Mouse (Mus musculus) forebrain, embryonic 11.5 days (tissue): ENCODE data around the gene Ugt1a10. TPM values are rescaled to one million over a fixed set of nuclear protein-coding genes. Genes with fewer than 3 reads are reported as not detected.
A peak's percentile ranks its signal among the peaks of the same experiment; 100 is the strongest.
"Not testable (repeated sequence)": the region's sequence is repeated elsewhere in the genome, so short reads cannot be mapped to it uniquely, and the experiment has no call there.

ENCODE experiments used
- ATAC-seq: fragments of 200-750 bp; cut with Nextera tagmentation; replicated peaks from 2 replicates; pipeline ENCODE4 v1.8.0; 2017; ENCODE audit warnings: moderate TSS enrichment; ENCODE audit not compliant: low FRiP score
- DNase-seq: peaks from one replicate; pipeline ENCODE4 v3.0.0-alpha.2; 2017; ENCODE audit warnings: low spot score
- H3K27ac ChIP-seq: fragments of 300-500 bp; sonication (generic); 2 replicates; pipeline ENCODE4 v1.5.1; 2014; ENCODE audit warnings: low read depth, low read length
- H3K27me3 ChIP-seq: fragments of 300-500 bp; sonication (generic); 2 replicates; pipeline ENCODE4 v1.6.1; 2014; ENCODE audit warnings: mild to moderate bottlenecking, low read length, mixed read lengths; ENCODE audit not compliant: control insufficient read depth, insufficient read depth
- H3K36me3 ChIP-seq: fragments of 300-500 bp; sonication (generic); 2 replicates; pipeline ENCODE4 v1.6.1; 2014; ENCODE audit warnings: mild to moderate bottlenecking, low read length, moderate library complexity, mixed read lengths; ENCODE audit not compliant: control insufficient read depth, insufficient read depth
- H3K4me1 ChIP-seq: fragments of 300-500 bp; sonication (generic); replicated peaks from 2 replicates; pipeline ENCODE4 v1.6.1; 2014; ENCODE audit warnings: low read length, mixed read lengths; ENCODE audit not compliant: control insufficient read depth, insufficient read depth
- H3K4me2 ChIP-seq: fragments of 300-500 bp; sonication (generic); 2 replicates; pipeline ENCODE4 v1.6.1; 2014; ENCODE audit warnings: low read depth, mild to moderate bottlenecking, low read length, moderate library complexity, mixed read lengths; ENCODE audit not compliant: severe bottlenecking
- H3K4me3 ChIP-seq: fragments of 300-500 bp; sonication (generic); 2 replicates; pipeline ENCODE4 v1.5.1; 2014; ENCODE audit warnings: low read depth, low read length
- H3K9ac ChIP-seq: fragments of 300-500 bp; sonication (generic); 2 replicates; pipeline ENCODE4 v1.6.1; 2014; ENCODE audit warnings: low read length
- H3K9me3 ChIP-seq: fragments of 300-500 bp; sonication (generic); 2 replicates; pipeline ENCODE4 v1.6.1; 2016; ENCODE audit warnings: low read length, mixed read lengths; ENCODE audit not compliant: control insufficient read depth
- WGBS: fragments of 180-500 bp; shearing (Covaris S2); extraction: QIAGEN DNeasy Blood & Tissue Kit; methylation state at CpG from one replicate; pipeline ENCODE4 v1.1.7; 2014; 5-methylcytosine and 5-hydroxymethylcytosine counted together
- polyA plus RNA-seq: library from polyadenylated mRNA; unstranded; fragments of >200 nt; fragmentation: Nextera tagmentation; extraction: Ambion mirVana; gene quantifications from 2 replicates; pipeline ENCODE4 v1.2.1, GENCODE M21; 2014

Gene Ugt1a10
- polyA plus RNA-seq, 1 experiment from 2014 or later = not detected

DNA sequence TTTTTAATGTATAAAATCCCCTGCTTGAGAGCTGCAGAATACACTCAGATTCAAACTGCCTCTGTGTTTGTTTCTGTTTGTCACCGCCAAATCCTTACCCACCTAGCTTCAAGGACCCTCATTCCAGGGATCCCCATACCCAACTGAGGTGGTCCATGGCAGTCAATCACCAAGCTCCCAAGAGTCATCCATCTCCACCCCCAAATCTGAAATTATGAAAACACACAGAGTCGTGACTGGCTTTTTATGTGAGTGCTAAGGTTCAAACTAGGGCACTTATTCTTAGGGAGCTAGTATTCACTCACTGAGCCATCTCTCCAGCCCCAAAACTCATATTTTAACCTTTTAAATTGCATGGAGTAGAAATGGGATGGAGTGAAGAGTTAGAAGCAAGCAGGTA is 170.1 kb downstream of the Ugt1a10 start:
- H3K4me2 ChIP-seq, DNase-seq, H3K4me1 ChIP-seq, ATAC-seq, H3K36me3 ChIP-seq, H3K27me3 ChIP-seq, H3K9ac ChIP-seq, H3K4me3 ChIP-seq, H3K27ac ChIP-seq: not testable (repeated sequence)
- peaks cover 53% of the 10 kb centered on the region for H3K9me3 ChIP-seq
- 39% methylated on average over 2 of the region's 2 CpGs for WGBS

DNA sequence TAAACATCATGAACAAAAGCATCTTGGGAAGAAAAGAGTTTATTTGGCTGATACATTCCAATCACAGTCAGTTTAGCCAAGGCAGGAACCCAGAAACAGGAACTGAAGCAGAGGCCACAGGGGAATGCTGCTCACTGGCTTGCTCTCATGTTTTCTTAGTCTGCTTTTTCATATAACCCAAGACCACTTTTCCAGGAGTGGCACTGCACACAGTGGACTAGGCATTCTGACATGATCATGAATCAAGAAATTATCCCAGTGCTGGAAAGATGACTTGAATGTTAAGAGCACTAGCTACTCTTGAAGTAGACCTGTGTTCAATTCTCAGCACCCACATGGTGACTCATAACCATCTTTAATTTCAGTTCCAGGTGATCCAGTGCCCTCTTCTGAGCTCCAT is 170.6 kb downstream of the Ugt1a10 start:
- no peak overlapping the region for H3K4me3 ChIP-seq
- H3K4me2 ChIP-seq = no peak overlapping the region
- H3K27me3 ChIP-seq = no peaks in the 10 kb centered on the region
- DNase-seq = no peak
- no peak for ATAC-seq
- no peak overlapping the region for H3K27ac ChIP-seq
- no peaks in the 10 kb centered on the region for H3K36me3 ChIP-seq
- H3K9ac ChIP-seq = no peak overlapping the region
- H3K4me1 ChIP-seq = no peaks in the 10 kb centered on the region
- H3K9me3 ChIP-seq = peaks cover 58% of the 10 kb centered on the region

DNA sequence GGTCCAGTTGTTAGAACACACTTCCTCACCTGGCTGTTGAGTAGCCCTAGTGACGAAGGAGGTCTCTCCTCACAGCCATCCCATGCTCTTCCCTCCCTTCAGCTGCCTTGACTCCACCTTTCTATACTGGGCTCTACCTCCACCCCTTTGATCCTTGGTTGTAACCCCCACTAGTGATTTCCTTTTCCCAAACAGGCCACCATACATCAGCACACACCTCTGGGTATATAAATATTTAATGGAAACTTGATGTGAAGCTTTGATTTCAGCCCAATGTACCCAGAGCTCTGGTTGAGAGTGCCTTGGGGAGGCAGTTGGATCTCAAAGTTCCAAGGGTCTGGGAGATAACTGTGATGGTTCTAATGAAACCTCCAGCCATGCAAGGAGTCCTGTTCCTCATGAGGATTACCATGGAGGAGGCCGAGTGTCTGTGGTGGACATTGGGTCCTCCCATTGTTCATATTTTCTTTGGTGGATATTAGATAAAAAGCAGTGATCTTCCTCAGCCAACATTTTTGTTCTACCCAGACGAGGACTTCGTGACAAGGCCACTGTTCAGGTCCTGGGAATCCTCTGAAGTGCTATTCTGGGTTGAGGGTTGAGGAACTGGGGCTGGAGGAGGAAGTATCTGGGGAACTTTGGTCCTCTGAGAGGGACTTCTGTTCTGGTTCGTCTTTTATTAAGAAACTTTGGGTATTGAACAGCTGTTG is 171.6 kb downstream of the Ugt1a10 start, which contains the start of gene Mroh2a:
Gene Mroh2a, plus strand, starts transcription at position 317 of the 710 bp plus-strand sequence.
- H3K4me3 ChIP-seq = no peak within 1 kb of the TSS
- no peaks in the 10 kb centered on the region for H3K36me3 ChIP-seq
- peaks cover 69% of the 10 kb centered on the region for H3K9me3 ChIP-seq
- ATAC-seq = no peak
- H3K4me2 ChIP-seq = no peak within 1 kb of the TSS
- no peak within 1 kb of the TSS for H3K9ac ChIP-seq
- peak; percentile 55 for DNase-seq
- no peaks in the 10 kb centered on the region for H3K27me3 ChIP-seq
- no peaks in the 10 kb centered on the region for H3K4me1 ChIP-seq
- WGBS = 59% methylated on average over 5 of the region's 5 CpGs
- no peak within 1 kb of the TSS for H3K27ac ChIP-seq

DNA sequence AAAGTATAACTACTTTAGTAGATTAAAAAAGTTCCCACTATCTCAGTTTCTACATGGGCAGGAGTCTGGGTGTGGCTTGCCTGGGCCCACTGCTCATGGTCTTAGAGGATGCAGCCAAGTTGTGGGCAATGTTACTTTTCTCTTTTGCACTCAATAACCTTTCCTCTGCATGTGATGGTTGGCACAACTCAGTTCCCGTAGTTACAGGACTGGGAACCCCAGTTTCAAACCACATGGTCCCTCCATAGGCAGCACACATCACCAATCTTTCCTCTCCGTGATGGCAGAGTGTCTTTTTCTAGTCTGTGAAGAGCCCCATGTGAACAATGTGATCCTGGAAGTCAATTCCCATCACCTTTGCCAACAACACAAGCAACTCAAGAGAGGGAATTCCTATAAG is 172.3 kb downstream of the Ugt1a10 start:
- H3K9me3 ChIP-seq = peaks cover 72% of the 10 kb centered on the region
- H3K4me1 ChIP-seq = no peaks in the 10 kb centered on the region
- H3K9ac ChIP-seq = no peak overlapping the region
- H3K4me3 ChIP-seq = no peak overlapping the region
- H3K4me2 ChIP-seq = no peak overlapping the region
- DNase-seq (peak; percentile 51), ATAC-seq (no peak)
- 64% methylated on average over 2 of the region's 2 CpGs for WGBS
- H3K36me3 ChIP-seq = no peaks in the 10 kb centered on the region
- no peak overlapping the region for H3K27ac ChIP-seq
- H3K27me3 ChIP-seq = no peaks in the 10 kb centered on the region

DNA sequence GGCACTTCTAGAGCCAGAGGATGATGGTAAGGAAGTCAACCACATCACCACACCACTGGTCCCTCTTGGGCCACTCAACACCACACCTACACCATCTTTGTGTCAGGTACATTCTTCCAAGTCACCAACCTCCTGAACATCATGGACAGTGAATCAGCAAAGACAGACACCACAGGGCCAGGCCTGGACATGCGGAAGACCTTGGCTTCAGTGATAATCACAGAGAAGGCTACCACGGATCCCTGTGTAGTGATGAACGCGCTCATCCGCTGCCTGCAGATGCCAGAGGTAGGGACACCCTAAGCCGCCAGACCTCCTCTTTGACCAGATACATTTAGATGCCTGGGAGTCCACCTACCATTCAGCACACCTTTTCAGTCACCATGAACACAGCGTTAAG is 172.9 kb downstream of the Ugt1a10 start:
- WGBS = 71% methylated on average over 7 of the region's 7 CpGs
- Histone ChIP-seq H3K27me3 (no peaks in the 10 kb centered on the region), H3K4me2 (no peak overlapping the region), H3K9me3 (peaks cover 78% of the 10 kb centered on the region), H3K4me1 (no peaks in the 10 kb centered on the region), H3K36me3 (no peaks in the 10 kb centered on the region), H3K27ac (no peak overlapping the region), H3K9ac (no peak overlapping the region), H3K4me3 (no peak overlapping the region)
- DNase-seq (peak; percentile 53), ATAC-seq (no peak)

DNA sequence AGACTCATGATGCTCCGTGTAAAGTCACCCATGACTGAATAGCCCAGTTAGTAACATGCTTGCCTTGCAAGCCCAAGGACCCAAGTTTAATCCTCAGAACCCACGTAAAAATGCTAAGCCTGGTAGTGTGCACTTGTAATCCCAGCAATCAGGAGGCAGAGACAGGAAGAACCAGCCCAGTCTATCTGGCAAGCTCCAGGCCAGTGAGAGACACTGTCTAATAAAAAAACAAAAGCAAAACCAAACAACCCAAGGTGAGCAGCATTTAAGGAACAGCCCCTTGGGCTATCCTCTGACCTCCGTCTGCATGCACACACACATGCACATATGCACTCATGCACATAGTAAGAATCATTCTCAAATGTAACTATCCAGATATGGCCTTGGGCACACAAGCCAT is 174.4 kb downstream of the Ugt1a10 start:
- peaks cover 92% of the 10 kb centered on the region for H3K9me3 ChIP-seq
- 82% methylated on average over 3 of the region's 3 CpGs for WGBS
- DNase-seq (peak; percentile 51), ATAC-seq (no peak)
- H3K27ac ChIP-seq = no peak overlapping the region
- no peaks in the 10 kb centered on the region for H3K4me1 ChIP-seq
- no peak overlapping the region for H3K9ac ChIP-seq
- H3K4me3 ChIP-seq = no peak overlapping the region
- H3K4me2 ChIP-seq = no peak overlapping the region
- H3K27me3 ChIP-seq = no peaks in the 10 kb centered on the region
- H3K36me3 ChIP-seq = no peaks in the 10 kb centered on the region

DNA sequence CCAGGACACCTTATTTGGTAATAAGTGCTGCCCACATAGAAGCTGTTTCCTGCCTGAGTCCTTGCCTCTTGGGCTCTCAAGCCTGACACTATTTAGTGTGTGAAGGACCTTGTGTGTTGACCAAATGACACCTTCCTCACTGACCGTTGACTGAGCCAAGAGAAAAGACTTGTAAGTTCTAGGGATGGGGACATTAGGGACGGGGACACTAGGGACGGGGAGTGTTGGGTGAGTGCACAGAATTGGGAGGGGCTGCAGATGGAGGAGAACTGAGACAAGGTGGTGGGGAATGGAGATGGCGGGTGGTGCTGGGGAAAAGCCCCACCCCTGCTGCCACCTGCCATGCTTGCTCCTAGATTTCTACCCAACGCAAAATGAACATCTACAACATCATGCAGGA is 174.8 kb downstream of the Ugt1a10 start:
- no peaks in the 10 kb centered on the region for H3K27me3 ChIP-seq
- no peak overlapping the region for H3K27ac ChIP-seq
- no peak overlapping the region for H3K4me2 ChIP-seq
- H3K9me3 ChIP-seq = peaks cover 97% of the 10 kb centered on the region
- no peaks in the 10 kb centered on the region for H3K4me1 ChIP-seq
- DNase-seq (peak; percentile 63), ATAC-seq (no peak)
- WGBS = 84% methylated on average over 5 of the region's 5 CpGs
- H3K36me3 ChIP-seq = no peaks in the 10 kb centered on the region
- H3K9ac ChIP-seq = no peak overlapping the region
- no peak overlapping the region for H3K4me3 ChIP-seq

DNA sequence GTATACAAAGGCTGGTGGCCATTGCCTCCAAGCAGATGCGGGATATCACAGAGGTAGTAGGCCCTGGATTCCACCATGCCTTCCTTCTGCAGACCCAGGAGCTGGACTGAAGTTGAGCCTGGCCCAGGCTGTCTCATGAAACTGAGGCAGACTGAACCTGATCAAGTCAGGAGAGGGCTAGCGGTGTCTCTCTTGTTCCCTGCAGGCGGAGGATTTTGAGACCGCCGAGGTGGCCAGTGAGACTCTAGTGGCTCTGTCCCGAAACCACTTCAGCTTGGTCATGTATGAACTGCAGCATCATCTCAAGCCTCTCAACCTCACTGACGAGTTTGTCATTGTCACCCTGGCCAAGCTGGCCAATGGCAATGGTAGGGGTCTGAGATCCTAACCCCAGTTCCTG is 175.2 kb downstream of the Ugt1a10 start:
- ATAC-seq (no peak), DNase-seq (peak; percentile 64)
- WGBS = 74% methylated on average over 7 of the region's 7 CpGs
- H3K36me3 ChIP-seq = no peaks in the 10 kb centered on the region
- H3K4me1 ChIP-seq = no peaks in the 10 kb centered on the region
- no peak overlapping the region for H3K4me2 ChIP-seq
- H3K4me3 ChIP-seq = no peak overlapping the region
- H3K9me3 ChIP-seq = peaks cover 100% of the 10 kb centered on the region
- no peaks in the 10 kb centered on the region for H3K27me3 ChIP-seq
- no peak overlapping the region for H3K9ac ChIP-seq
- no peak overlapping the region for H3K27ac ChIP-seq
